Mouse (Mus musculus) ES-E14 (cell line): ENCODE measurements at regions not wholly inside any gene's neighbourhood (a gene's known extent, or its start where the extent isn't known, plus 50 kb on each side); places are given as distances from the start of the nearest gene placed in this dataset.
A peak's percentile ranks its signal among the peaks of the same experiment; 100 is the strongest.

ENCODE experiments used
- DNase-seq: peaks from one replicate; pipeline ENCODE4 v3.0.0-alpha.2; 2013; ENCODE audit warnings: low read depth, low spot score
- H3K27ac ChIP-seq: 2 replicates; pipeline ENCODE4 v1.5.1; 2012; ENCODE audit warnings: low read depth, mild to moderate bottlenecking, low read length, moderate library complexity, mixed read lengths; ENCODE audit not compliant: poor library complexity, insufficient read depth, severe bottlenecking
- H3K36me3 ChIP-seq: 2 replicates; pipeline ENCODE4 v1.6.1; 2012; ENCODE audit warnings: mild to moderate bottlenecking, low read length, moderate library complexity, mixed read lengths; ENCODE audit not compliant: control insufficient read depth, poor library complexity, insufficient read depth, severe bottlenecking
- H3K4me1 ChIP-seq, 2 experiments: fragments of 150-350 bp in 1 of 2; sonication (generic) in 1 of 2; 2 replicates each; pipeline ENCODE4 v1.6.1; 2012; ENCODE audit warnings: low read length in 2 of 2, mild to moderate bottlenecking in 1 of 2, mixed read lengths in 1 of 2; ENCODE audit not compliant: control insufficient read depth in 2 of 2, insufficient read depth in 2 of 2, poor library complexity in 1 of 2
- H3K4me3 ChIP-seq, 2 experiments: fragments of 150-350 bp in 1 of 2; sonication (generic) in 1 of 2; 2 replicates each; pipeline ENCODE4 v1.5.1; 2012; ENCODE audit warnings: low read length in 2 of 2, low read depth in 1 of 2, mild to moderate bottlenecking in 1 of 2, mixed read lengths in 1 of 2; ENCODE audit not compliant: insufficient read depth in 1 of 2, poor library complexity in 1 of 2, severe bottlenecking in 1 of 2
- H3K9ac ChIP-seq: 2 replicates; pipeline ENCODE4 v1.6.1; 2012; ENCODE audit warnings: low read depth, mild to moderate bottlenecking, low read length, mixed read lengths; ENCODE audit not compliant: poor library complexity, insufficient read depth, severe bottlenecking
- H3K9me3 ChIP-seq: fragments of 150-350 bp; sonication (generic); 2 replicates; pipeline ENCODE4 v1.6.1; 2012; ENCODE audit warnings: low read depth, mild to moderate bottlenecking, low read length; ENCODE audit not compliant: control insufficient read depth, insufficient read depth
- CHD2 ChIP-seq: IDR thresholded peaks from 2 replicates; pipeline ENCODE4 v1.6.1; 2014; ENCODE audit warnings: mild to moderate bottlenecking, low read depth, low read length, inconsistent platforms
- HCFC1 ChIP-seq: IDR thresholded peaks from 2 replicates; pipeline ENCODE4 v1.6.1; 2012; ENCODE audit warnings: low read length, inconsistent platforms, borderline replicate concordance; ENCODE audit not compliant: insufficient read depth
- MAFK ChIP-seq: IDR thresholded peaks from 2 replicates; pipeline ENCODE4 v1.6.1; 2014; ENCODE audit warnings: mild to moderate bottlenecking, low read depth, low read length, inconsistent platforms; ENCODE audit not compliant: insufficient read depth
- ZC3H11A ChIP-seq: IDR thresholded peaks from 2 replicates; pipeline ENCODE4 v1.6.1; 2012; ENCODE audit warnings: low read depth, mild to moderate bottlenecking, inconsistent platforms, low read length, borderline replicate concordance
- ZNF384 ChIP-seq: IDR thresholded peaks from 2 replicates; pipeline ENCODE4 v1.6.1; 2012; ENCODE audit warnings: low read depth, low read length, inconsistent platforms
- in situ Hi-C, 2 experiments: fragments of 600-800 bp; cut with MboI; formaldehyde crosslinking; loops; one replicate each; pipeline ENCODE4 v1.15.1; 2025; ENCODE audit warnings: low sequenced_read_pairs in 2 of 2, inconsistent platforms in 1 of 2; ENCODE audit not compliant: unreplicated experiment in 2 of 2

DNA sequence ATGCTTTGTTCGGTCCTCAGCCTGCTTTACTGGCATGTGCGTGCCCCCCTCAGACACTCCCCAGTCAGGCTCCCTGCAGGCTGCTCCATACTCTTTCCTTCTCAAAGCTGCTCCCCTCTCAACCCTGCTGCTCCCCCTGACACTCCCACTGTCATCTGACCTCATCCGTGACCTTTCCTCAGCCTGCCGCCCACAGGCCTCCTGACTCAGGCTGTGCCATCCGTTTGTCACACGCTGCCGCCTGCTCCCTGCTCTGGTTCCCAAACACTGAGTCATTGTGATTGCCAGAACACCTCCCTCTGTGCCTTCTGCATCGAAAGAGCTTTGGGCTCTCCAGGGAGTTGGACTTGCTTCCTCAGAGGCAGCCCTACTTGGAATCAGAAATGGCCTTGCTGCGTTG lies 69.7 kb downstream of the Tpra1 start:
- H3K27ac ChIP-seq: no peak overlapping the region
- H3K36me3 ChIP-seq: no peaks in the 10 kb centered on the region
- in situ Hi-C loops: no loop called here
- peaks cover 0 to 12% of the 10 kb centered on the region in 2 experiments; a peak in 1 of 4 replicates for H3K4me1 ChIP-seq
- H3K9ac ChIP-seq: no peak overlapping the region
- no peaks in the 10 kb centered on the region for H3K9me3 ChIP-seq
- TF ChIP-seq MAFK: no peak
- TF ChIP-seq ZC3H11A: no peak
- TF ChIP-seq CHD2: no peak
- TF ChIP-seq HCFC1: no peak
- TF ChIP-seq ZNF384: no peak
- H3K4me3 ChIP-seq: no peak overlapping the region
- no peak for DNase-seq

DNA sequence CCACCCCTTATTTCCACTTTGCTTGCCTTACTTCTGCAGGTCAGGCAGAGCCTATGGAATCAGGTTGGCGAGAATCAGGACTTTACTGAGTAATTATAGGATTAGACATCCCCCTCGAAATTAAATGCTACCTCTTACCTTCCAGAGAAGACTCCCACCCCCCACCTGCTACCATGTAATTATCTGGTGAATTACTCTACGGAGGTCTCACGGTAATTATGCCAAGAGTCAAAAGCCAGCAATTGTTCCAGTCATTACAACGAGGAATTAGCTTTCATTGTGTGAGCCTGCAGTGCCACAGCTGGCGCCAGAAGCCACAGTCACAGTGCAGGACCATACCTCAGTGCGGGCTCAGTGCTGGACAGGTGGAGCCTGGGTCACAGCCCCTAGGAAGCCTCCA lies 72.4 kb downstream of the Tpra1 start:
- TF ChIP-seq ZNF384: no peak
- no peak for TF ChIP-seq CHD2
- TF ChIP-seq ZC3H11A: no peak
- TF ChIP-seq MAFK: no peak
- H3K36me3 ChIP-seq: no peaks in the 10 kb centered on the region
- H3K4me1 ChIP-seq: peaks cover 0 to 16% of the 10 kb centered on the region in 2 experiments; a peak in 1 of 4 replicates
- H3K9me3 ChIP-seq: no peaks in the 10 kb centered on the region
- no peak overlapping the region for H3K4me3 ChIP-seq
- H3K27ac ChIP-seq: no peak overlapping the region
- no peak overlapping the region for H3K9ac ChIP-seq
- in situ Hi-C loops: no loop called here
- no peak for DNase-seq

DNA sequence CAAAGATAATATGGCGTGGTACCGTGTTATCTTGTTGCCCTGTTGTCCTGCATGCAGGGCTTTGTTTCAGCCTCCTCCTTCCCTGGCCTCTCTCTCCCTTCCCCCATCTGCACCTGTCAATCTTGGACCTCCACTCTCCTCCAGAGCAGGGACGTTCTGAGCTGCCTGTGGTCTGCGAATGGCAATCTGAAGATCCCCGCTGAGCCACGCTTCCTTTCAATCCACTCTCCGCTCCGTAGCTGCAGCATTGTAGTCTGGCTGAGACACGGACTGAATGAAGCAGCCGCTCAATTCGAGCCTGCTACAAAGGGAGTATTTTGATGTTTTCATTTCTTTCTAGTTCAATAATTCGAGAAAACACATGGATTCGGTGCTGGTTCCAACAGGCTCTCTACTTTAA lies 74.5 kb downstream of the Tpra1 start:
- H3K4me3 ChIP-seq: peak overlapping the region in 1 of 2 experiments; percentile 34; a peak in 1 of 4 replicates
- H3K36me3 ChIP-seq: no peaks in the 10 kb centered on the region

GRCm38 (mm10) chr6:88976994-88977393 lies 74.9 kb downstream of the Tpra1 start:
- H3K4me1 ChIP-seq: peaks cover 0 to 15% of the 10 kb centered on the region in 2 experiments; a peak in 1 of 4 replicates

More for the DNA sequence above, 74.5 kb downstream of the Tpra1 start:
- TF ChIP-seq ZNF384: no peak
- TF ChIP-seq MAFK: no peak
- TF ChIP-seq CHD2: no peak
- no peak for TF ChIP-seq ZC3H11A
- TF ChIP-seq HCFC1: no peak
- H3K9ac ChIP-seq: no peak overlapping the region
- H3K9me3 ChIP-seq: no peaks in the 10 kb centered on the region
- DNase-seq: no peak
- peaks cover 0 to 18% of the 10 kb centered on the region in 2 experiments; a peak in 1 of 4 replicates for H3K4me1 ChIP-seq
- in situ Hi-C loops: no loop called here
- no peak overlapping the region for H3K27ac ChIP-seq

DNA sequence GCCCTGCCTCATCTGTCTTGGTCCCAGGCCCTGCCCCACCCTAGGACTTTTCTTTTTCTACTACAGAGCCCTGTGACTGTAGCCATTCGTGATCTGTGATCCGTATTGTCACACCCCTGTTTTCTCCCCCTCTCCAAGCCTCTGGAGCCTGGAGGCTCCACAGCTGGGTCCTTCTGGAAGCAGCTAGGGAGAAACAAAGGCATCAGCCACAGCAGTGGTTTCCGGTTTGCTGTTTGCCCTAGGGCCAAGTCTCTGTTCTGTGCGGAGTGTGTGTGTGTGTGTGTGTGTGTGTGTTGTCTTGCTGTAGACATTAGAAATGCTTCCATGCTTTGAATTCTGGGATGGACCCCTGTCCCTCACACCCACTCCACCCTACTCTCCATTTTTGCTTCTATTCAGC lies 76.9 kb downstream of the Tpra1 start:
- no peak overlapping the region for H3K9ac ChIP-seq
- no peak for DNase-seq
- TF ChIP-seq ZC3H11A (no peak), ZNF384 (no peak)
- H3K9me3 ChIP-seq: no peaks in the 10 kb centered on the region
- in situ Hi-C loops: no loop called here
- peaks cover 0 to 15% of the 10 kb centered on the region in 2 experiments; a peak in 1 of 4 replicates for H3K4me1 ChIP-seq
- no peaks in the 10 kb centered on the region for H3K36me3 ChIP-seq
- H3K4me3 ChIP-seq: no peak overlapping the region
- H3K27ac ChIP-seq: no peak overlapping the region

More at GRCm38 (mm10) chr6:88976994-88977393, 74.9 kb downstream of the Tpra1 start:
- TF ChIP-seq HCFC1: no peak
- TF ChIP-seq ZNF384: no peak
- no peak for TF ChIP-seq ZC3H11A
- TF ChIP-seq CHD2: no peak
- no peak for TF ChIP-seq MAFK
- in situ Hi-C loops: no loop called here
- no peak for DNase-seq
- no peak overlapping the region for H3K27ac ChIP-seq
- peak overlapping the region in 1 of 2 experiments; percentile 34; a peak in 1 of 4 replicates for H3K4me3 ChIP-seq
- no peak overlapping the region for H3K9ac ChIP-seq
- H3K9me3 ChIP-seq: no peaks in the 10 kb centered on the region
- no peaks in the 10 kb centered on the region for H3K36me3 ChIP-seq
